Mouse (Mus musculus) ovary, adult 18-20 months (tissue): ENCODE data around the gene Rab31.
A peak's percentile ranks its signal among the peaks of the same experiment; 100 is the strongest.

Experiments used
- DNase-seq: peaks from one replicate; pipeline ENCODE4 v3.0.0; 2022; ENCODE audit warnings: low spot score, mixed read lengths

Gene Rab31

DNA sequence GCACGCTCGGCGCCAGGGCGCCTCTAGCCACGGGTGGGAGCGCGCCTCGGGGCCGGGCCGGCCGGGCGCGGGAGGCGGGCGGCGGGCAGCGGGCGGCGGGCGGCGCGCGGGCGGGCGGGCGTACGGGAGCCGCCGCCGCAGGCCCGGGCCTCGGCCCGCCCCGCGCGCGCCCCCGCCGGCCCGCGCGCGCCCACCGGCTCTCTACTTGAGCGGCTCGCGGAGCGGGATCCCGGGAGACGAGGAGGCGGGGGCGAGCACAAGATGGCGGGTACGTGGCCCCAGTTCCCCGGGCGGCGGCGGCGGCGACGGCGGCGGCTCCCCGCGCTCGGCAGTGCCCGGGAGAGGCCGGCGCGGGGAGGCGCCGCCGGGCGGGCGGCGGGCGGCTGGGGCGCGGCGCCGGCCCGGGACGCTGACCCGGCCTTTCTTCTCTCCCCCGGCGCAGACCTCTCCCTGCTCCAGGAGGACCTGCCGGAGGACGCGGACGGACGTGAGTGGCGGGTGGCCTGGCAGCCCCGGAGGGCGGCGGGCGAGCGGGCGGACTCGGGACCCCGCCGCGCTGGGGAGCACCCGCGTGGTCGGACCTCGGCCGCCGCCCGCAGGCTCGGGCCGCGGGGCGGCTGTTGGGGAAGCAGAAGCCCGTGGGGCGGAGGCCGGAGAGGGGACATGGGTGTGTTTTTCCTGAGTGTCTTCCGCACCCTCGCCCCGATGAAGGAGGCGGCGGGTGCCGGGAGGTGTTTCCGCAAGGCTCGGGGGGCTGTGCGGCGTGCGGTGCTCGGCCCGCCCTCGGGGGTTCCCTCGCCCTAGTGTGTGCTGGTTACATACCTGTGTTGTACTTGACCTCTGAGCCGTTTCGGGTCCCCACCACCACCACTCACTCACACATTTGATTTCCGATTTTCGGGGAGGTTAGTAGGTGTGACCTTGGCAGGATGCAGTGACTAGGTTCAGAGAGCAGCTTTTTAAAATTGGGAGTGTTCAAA lies 10.9 kb upstream of the Rab31 start:
- peak; percentile 60 for DNase-seq

DNA sequence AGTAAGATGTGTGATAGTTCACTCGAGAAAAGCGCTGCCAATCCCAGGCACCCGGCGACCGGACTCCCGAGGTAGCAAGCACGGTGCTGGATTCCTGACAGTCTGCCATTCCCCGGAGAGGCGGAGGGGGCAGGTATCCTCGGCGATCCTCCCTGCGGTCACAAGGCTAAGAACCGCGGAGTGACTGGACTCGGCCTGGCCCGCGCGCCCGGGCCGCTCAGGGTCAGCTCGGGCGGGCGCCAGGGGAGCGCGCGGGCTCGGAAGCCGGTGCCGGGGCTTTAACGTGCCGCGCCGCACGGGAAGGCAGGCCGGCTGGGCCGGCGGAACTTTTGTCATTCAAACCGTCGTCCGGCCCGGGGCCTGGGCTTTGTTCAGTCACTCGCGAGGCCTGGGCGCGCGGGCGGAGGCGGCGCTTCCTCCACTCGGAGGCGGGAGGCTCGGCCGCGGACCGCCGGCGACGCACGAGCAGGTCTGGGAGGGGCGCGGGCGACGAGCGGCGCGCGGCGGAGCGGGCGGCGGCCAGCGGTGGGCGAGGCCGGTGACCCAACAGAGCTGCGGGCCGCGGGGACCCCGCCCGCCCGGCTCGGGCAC lies 10.1 kb upstream of the Rab31 start, which contains the start of gene Ppp4r1:
TSS of gene Ppp4r1 (plus strand) at position 23 of the 591 bp plus-strand sequence.
- DNase-seq: peak; percentile 70

- no peak for DNase-seq
Observed at GRCm38 (mm10) chr17:65780970-65781369, 8.4 kb upstream of the Rab31 start.

DNA sequence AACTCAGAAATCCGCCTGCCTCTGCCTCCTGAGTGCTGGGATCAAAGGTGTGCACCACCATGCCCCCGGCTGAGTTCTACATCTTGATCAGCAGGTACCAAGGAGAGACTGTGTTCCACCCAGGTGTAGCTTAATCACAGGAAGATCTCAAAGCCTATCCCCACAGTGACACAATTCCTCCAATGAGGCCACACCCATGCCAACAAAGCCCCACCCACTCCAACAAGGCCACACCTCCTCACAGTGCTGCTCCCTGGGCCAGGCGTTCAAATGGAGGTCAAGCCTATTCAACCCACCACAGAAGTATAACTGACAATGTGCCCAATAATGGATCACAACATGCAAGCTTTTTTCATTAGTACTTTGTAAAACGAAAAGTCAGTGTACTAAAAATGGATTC lies 4.9 kb upstream of the Rab31 start:
- no peak for DNase-seq

DNA sequence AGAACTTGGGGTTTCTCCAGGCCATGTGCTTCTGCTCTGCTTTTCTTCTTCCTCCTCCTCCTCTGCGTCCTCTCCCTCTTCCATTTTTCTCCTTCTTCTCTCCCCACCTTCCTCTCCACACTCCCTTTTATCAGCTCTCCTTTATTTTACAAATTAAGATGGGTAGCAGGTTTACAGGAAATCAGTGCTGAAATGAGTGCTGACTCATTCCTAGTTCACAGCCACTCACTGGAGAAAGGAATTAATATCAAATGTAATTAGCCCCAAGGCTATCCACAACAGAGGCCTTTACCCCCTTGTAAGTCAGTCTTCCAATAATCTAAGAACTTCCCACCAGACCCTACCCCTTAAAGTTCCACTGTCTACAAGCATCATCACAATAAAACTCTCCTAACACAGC lies 3.7 kb upstream of the Rab31 start:
- no peak for DNase-seq

DNA sequence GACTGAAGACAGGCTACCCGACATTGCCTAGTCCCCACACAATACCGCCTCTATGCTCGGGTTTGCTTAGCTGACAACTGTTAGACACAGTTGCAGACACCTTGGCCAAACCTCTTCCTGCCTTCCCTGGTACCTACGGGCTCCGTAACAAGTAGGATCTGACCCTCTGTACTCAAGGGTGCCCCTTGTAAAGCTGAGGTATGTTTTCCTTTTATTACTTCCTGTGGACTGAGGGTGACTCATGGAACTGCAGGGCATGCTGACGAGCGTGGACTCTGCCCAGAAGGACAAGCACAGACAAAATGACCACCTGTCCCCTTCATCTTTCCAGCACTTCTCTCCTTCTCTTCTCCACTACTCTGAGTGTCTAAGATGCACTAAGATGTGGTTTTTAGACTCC lies 1.9 kb upstream of the Rab31 start:
- DNase-seq: no peak

DNA sequence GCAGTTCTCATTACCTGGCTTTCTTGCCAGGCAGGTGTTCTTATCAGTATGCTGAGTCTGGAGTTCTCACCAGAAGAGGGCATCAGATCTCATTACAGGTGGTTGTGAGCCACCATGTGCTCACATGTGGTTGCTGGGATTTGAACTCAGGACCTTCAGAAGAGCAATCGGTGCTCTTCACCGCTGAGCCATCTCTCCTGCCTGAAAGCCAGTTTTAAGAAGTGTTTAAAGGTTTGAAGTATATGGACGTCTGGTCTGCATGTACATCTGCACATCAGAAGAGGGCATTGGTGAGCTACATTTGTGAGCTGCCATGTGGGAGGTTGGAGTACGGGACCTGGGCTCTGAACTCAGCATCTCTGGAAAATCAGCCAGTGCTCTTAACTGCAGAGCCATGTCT lies 1.1 kb upstream of the Rab31 start:
- DNase-seq: no peak

DNA sequence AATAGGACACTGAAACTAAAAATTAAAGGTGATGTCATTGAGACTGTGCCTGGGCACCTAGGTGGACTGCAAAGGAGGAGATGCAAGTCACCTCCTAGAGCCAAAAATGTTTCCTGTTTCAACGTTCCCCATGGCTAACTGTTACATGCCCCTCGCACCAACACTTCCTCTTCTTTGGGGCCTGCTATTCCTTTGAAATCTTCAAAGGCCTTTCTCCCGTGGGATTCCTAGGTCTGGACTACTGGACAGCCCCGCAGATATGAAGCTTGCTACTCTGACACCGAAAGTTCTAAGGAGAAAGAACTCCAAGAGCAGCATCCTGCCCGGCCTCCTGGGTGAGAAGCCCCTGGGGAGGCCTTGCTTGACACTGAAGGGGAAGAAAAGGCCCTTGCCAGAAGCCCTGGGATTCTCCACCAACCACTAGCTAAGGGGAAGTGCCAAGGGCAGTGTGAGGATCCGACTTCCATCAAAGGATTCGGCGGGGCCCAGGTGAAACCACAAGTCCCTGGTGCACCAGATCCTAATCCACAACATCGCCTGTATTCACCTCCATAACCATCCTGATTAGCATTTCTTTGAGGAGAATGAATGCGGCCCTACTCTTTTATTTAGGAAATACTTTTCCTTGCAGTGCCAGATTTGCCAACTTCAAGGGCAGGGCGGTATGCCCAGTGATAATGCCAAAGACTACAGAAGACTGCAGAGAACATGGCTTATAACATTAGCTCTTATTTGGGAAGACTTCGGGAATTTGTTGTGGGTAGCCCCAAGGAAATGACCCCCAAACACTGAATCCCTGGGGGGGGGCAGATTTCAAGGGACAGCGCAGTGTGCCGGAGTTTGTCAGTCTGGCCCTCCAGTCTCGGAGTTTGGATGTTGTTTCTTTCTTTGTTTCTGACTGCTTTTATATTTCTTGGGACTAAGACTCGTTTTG lies 1.3 kb downstream of the Rab31 start:
- DNase-seq: peak; percentile 29

DNA sequence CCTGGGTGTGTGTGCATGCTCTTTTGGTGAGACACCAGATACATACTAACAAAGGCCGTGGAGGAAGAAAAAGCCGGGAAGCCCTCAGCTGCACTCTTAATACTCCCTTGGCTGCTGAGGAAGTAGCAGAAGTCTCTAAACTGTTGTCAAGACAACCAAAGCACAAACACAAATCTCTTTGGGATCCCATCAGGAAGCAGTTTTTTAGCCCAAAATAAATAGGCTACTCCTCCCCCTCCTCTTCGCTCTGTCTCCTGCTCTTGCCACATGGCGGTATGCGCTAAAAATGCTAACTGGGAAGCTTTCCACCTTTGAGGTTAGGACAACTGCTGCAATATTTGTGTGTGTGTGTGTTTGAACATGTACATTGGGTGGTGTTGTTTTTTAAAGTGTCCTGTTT lies 4.1 kb downstream of the Rab31 start:
- DNase-seq: no peak

DNA sequence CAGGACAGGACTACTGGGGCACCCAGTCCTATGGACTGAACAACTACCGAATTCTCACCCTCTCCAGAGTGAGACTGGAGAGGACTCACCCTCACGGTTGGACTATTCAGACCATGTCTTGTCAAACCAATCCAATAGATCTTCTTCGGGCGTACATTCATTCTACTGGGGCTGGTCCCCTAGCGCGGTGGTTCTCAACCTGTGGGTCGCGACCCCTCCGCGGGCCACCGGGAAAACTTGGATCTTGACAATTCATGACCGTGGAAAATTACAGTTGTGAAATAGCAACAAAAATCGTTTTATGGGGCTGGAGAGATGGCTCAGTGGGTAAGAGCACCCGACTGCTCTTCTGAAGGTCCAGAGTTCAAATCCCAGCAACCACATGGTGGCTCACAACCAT lies 9.3 kb downstream of the Rab31 start:
- no peak for DNase-seq

- no peak for DNase-seq
Observed at GRCm38 (mm10) chr17:65757150-65757549, 15.4 kb downstream of the Rab31 start.

GRCm38 (mm10) chr17:65755857-65756256 lies 16.7 kb downstream of the Rab31 start:
- no peak for DNase-seq

- DNase-seq: no peak
Observed at GRCm38 (mm10) chr17:65753130-65753529, 19.4 kb downstream of the Rab31 start.

DNA sequence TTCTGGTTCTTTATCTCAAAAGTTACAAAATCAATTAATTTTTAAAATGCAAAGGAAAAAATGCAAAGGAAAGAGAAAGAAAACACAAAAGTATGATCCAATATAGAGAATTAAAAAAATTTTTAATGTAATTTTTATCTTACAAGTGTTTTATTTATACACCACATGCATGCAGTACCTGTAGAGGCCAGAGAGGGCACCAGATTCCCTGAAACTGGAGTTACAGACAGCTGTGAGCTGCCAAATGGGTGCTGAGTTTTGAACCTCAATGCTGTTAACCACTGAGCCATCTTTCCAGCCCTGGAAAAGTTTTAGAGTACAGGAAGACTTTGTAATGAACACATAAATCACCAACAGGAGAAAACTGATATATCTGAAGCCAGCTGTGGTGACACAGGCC lies 22.3 kb downstream of the Rab31 start:
- no peak for DNase-seq

DNA sequence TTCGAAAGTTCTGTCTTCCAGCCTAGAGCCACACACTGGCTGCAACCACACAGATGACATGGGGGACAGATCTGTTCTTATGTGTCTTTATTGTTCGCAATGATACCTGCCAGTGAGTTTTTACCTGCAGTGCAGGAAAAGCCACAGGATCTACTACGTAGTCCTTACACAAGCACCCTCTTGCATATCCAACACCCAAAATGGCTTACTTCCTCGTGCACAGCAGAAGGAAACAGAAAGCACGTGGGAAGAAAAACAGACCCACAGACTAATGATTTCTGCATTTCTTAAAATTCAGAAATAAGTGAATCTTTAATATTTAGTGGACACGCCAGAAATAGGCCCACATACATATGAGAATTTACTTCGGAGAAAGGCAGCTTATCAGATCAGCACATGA lies 22.7 kb downstream of the Rab31 start:
- no peak for DNase-seq

DNA sequence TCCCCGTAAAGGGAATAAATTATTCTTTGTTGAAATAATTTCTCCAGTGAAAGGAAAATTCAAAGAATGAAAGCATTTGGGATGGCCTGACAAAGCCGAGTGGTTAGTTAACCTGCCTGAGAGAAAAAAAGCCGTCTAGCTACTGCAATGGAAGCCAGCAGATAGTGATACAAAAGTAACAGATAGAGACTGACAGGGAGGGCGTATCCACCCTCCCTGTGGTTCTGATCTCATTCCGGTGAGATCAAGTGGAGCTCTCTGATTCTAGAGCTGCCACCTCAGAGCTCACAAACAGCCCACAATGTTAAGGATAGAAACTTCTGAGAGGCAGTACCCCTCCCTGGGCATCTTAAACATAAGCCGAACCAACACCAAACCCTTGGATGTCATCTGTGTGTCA lies 23.6 kb downstream of the Rab31 start:
- no peak for DNase-seq

GRCm38 (mm10) chr17:65746314-65746713 lies 26.2 kb downstream of the Rab31 start:
- no peak for DNase-seq

- no peak for DNase-seq
Observed at GRCm38 (mm10) chr17:65743664-65744330, 28.8 kb downstream of the Rab31 start.

DNA sequence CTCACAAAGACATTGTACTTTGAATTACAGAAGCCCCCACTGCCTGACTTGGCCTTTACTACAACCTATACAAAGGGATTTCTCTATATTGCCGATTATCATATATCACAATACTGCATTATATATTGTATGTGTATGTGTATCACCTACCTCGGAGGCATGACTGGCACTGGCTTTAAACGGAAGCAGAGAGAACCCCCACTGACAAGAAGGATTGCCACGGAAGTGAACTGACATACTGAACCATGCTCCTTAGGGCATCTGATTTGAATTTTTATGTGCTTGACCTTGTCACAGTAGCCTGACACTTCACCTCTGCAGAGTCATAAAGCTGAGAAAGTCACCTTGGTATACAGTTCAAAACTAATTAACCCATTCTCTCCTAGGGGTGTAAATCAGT lies 29.6 kb downstream of the Rab31 start:
- no peak for DNase-seq

- no peak for DNase-seq
Observed at GRCm38 (mm10) chr17:65742245-65742905, 30.2 kb downstream of the Rab31 start.

DNA sequence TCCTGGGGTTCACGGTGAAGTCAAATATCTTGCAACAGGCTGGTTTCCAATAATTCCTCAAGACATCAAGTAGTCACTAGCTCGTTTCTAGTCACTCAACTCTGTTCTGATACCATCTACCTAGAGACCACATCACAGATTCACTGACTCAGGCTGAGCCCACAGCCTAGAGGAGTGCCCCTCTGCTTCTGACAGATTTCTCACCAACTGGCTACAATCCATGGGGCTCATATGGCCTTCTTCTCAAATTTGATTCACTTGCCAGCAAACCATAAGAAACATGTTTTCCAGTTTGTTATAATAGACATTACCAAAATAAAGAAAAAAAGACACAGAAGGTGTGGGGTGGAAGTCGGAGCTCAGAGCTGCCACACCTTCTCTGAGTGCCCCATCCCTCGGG lies 31.0 kb downstream of the Rab31 start:
- DNase-seq: no peak
